Mouse (Mus musculus) liver, postnatal 0 days (tissue): ENCODE results near the gene Gm44502.

Experiments used
- CTCF ChIP-seq: sonication (generic); IDR thresholded peaks from 2 replicates; pipeline ENCODE4 v1.5.1; 2016; ENCODE audit warnings: antibody characterized with exemption, low read depth
- EP300 ChIP-seq: IDR thresholded peaks from 2 replicates; pipeline ENCODE4 v1.6.1; 2016; ENCODE audit warnings: antibody characterized with exemption, low read depth, mild to moderate bottlenecking

DNA sequence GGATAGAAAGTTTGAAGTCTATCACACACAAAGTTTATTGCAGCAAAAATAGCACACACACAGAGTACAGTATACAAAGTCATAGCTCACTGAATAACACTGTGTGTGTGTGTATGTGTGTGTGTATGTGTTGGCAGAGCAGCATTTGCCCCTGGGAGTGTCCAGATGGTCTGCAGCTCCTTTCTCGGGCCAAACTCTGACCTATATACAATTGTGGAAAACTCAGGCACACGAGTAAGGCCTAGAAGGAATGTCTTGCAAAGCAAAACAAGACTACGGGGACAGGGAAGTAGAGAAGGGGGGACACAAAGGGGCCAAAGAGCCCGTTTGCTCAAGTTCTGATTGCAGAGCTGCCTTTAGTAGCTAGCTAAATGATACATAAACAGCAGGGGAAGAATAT is 3.5 kb upstream of the Gm44502 start:
- TF ChIP-seq CTCF: no peak
- no peak for TF ChIP-seq EP300
